Mouse (Mus musculus) kidney, postnatal 4 days (tissue): ENCODE measurements at regions not wholly inside any gene's neighbourhood (a gene's known extent, or its start where the extent isn't known, plus 50 kb on each side); places are given as distances from the start of the nearest gene placed in this dataset.

Source experiments
- DNase-seq, 2 experiments: peaks; one replicate each; pipeline ENCODE4 v3.0.0; 2021; ENCODE audit warnings: mixed read lengths in 2 of 2

GRCm38 (mm10) chr9:82728652-82729051 lies 100.7 kb upstream of the Irak1bp1 start:
- no peak for DNase-seq

GRCm38 (mm10) chr9:82729646-82730045 lies 99.7 kb upstream of the Irak1bp1 start:
- DNase-seq = no peak

- DNase-seq = no peak
Measured at GRCm38 (mm10) chr9:82733024-82733585, 96.2 kb upstream of the Irak1bp1 start.

- no peak for DNase-seq
Measured at GRCm38 (mm10) chr9:82734959-82735358, 94.4 kb upstream of the Irak1bp1 start.

GRCm38 (mm10) chr9:82759979-82760378 lies 69.4 kb upstream of the Irak1bp1 start:
- DNase-seq = no peak

- DNase-seq = no peak
Measured at GRCm38 (mm10) chr9:82760682-82761468, 68.5 kb upstream of the Irak1bp1 start.

GRCm38 (mm10) chr9:82763651-82764050 lies 65.7 kb upstream of the Irak1bp1 start:
- no peak for DNase-seq
